Mouse (Mus musculus) liver, postnatal 0 days (tissue): Measurements from ENCODE around the gene Slit2.

Experiments used
- CTCF ChIP-seq: sonication (generic); IDR thresholded peaks from 2 replicates; pipeline ENCODE4 v1.5.1; 2016; ENCODE audit warnings: antibody characterized with exemption, low read depth
- EP300 ChIP-seq: IDR thresholded peaks from 2 replicates; pipeline ENCODE4 v1.6.1; 2016; ENCODE audit warnings: antibody characterized with exemption, low read depth, mild to moderate bottlenecking

DNA sequence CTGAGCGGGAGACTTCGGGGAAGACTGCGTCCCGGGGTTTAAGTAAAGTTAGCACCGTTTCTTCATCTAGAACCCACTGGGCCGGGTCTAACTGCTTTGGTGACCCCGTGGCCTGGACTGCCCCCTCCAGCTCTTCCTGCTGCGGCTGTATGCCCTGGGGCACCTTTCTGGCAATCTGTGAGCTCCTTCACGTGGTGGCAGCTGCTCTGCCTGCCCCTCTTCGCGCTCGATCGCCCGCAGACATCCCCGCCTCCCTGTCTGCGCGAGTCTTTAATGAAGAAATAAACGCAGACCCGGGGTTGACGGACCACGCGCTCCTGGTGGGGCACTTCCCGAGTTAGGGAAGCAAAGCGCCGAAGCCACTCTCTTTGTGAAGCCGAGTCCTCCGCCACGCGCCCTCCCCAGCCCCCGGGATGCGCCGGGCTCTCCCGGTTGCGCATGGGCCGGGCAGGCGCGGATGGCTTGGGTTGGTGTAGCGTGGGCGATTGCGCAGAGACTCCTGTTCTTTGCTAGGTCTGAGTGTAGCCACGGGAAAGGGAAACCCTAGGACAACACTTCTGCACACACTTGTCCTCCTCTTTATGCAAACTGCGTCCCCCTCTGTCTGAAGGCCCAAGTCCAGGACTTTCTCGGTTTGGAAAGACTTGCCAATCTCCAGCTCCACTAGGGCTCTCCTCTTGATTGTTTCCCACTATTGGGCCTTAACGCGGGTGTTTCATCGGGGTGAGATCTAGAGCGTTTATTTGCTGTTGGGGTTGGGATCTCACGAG lies 3.1 kb downstream of the Slit2 start:
- no peak for TF ChIP-seq CTCF
- no peak for TF ChIP-seq EP300
